In genomic region chr2:5793771-5794170, GRCm38 (mm10) we compare ENCODE assay signal across 21 mouse cellular contexts. TPM values are rescaled to one million over a fixed set of nuclear protein-coding genes. Genes with fewer than 3 reads are reported as not detected.
DNase-seq lines count a peak whose midpoint lies in the region; ATAC-seq lines count a peak whose summit lies in the region.
"Had no signal": no experiment of that assay in that cellular context is flagged by ENCODE, and none has a peak within 500 bp of the region (broad histone marks: within the 10 kb centered on the region; RNA-seq: fewer than 3 reads in every experiment).

No protein-coding gene starts in this region.

- 70% methylated on average over 10 of the region's 10 CpGs for WGBS in kidney, embryonic 16.5 days
- WGBS in forebrain, embryonic 11.5 days, result 91% methylated on average over 10 of the region's 10 CpGs

- ATAC-seq in kidney, embryonic 16.5 days (ENCODE audit: low FRiP score, low TSS enrichment), result no peak
- ATAC-seq in forebrain, embryonic 11.5 days (replicated peaks; ENCODE audit: low FRiP score), result no peak
- ATAC-seq: forebrain, embryonic 14.5 days; hindbrain, postnatal 0 days; intestine, embryonic 15.5 days had no signal

- no peaks in the 10 kb centered on the region for H3K9me3 ChIP-seq in kidney, embryonic 16.5 days (ENCODE audit: low read length)
- H3K9me3 ChIP-seq in forebrain, embryonic 11.5 days (ENCODE audit: control insufficient read depth, low read length), result no peaks in the 10 kb centered on the region
- H3K9me3 ChIP-seq: hindbrain, embryonic 12.5 days; intestine, embryonic 15.5 days had no signal

- H3K4me2 ChIP-seq in kidney, embryonic 16.5 days (replicated peaks; ENCODE audit: low read depth, low read length), result no peak overlapping the region
- no peak overlapping the region for H3K4me2 ChIP-seq in forebrain, embryonic 11.5 days (ENCODE audit: low read depth, low read length, severe bottlenecking)
- H3K4me2 ChIP-seq: heart, embryonic 11.5 days; hindbrain, embryonic 12.5 days; intestine, embryonic 15.5 days; limb, embryonic 12.5 days had no signal

- H3K4me3 ChIP-seq in kidney, embryonic 16.5 days (ENCODE audit: low read length), result no peak overlapping the region
- no peak overlapping the region for H3K4me3 ChIP-seq in forebrain, embryonic 11.5 days (ENCODE audit: low read depth, low read length)
- H3K4me3 ChIP-seq: hindbrain, embryonic 12.5 days; intestine, embryonic 15.5 days; limb, embryonic 12.5 days had no signal

- peak; percentile 12 to 40 for DNase-seq in adrenal gland, postnatal 36 days
- no peak for DNase-seq in adrenal gland, postnatal 10 days
- DNase-seq in kidney, adult 9 months, result peak; percentile 37
- DNase-seq in kidney, postnatal 10 days, result peak; percentile 61
- peak; percentile 32 to 49 for DNase-seq in kidney, postnatal 4 days
- no peak for DNase-seq in forebrain, embryonic 11.5 days (ENCODE audit: low spot score)
- DNase-seq: cerebellum, adult 18-20 months; cerebellum, postnatal 10 days; gastrocnemius, postnatal 14 days; heart, postnatal 36 days; midbrain, embryonic 14.5 days; right cerebral cortex, postnatal 14 days; thymus, postnatal 4 days had no signal

- no peaks in the 10 kb centered on the region for H3K4me1 ChIP-seq in kidney, embryonic 16.5 days (ENCODE audit: insufficient read depth, low read length)
- no peaks in the 10 kb centered on the region for H3K4me1 ChIP-seq in forebrain, embryonic 11.5 days (replicated peaks; ENCODE audit: control insufficient read depth, insufficient read depth, low read length)
- H3K4me1 ChIP-seq: intestine, embryonic 15.5 days; limb, embryonic 12.5 days had no signal

- no peaks in the 10 kb centered on the region for H3K27me3 ChIP-seq in kidney, embryonic 16.5 days (ENCODE audit: insufficient read depth, low read length)
- no peaks in the 10 kb centered on the region for H3K27me3 ChIP-seq in forebrain, embryonic 11.5 days (ENCODE audit: control insufficient read depth, insufficient read depth, low read length)
- H3K27me3 ChIP-seq: hindbrain, embryonic 12.5 days; intestine, embryonic 15.5 days; limb, embryonic 12.5 days had no signal

- H3K27ac ChIP-seq in kidney, embryonic 16.5 days (ENCODE audit: low read length), result no peak overlapping the region
- H3K27ac ChIP-seq in forebrain, embryonic 11.5 days (ENCODE audit: low read depth, low read length), result no peak overlapping the region
- H3K27ac ChIP-seq: hindbrain, embryonic 12.5 days; hindbrain, postnatal 0 days; intestine, embryonic 15.5 days; limb, embryonic 12.5 days; macrophage had no signal

- H3K9ac ChIP-seq in kidney, embryonic 16.5 days (replicated peaks; ENCODE audit: low read length), result no peak overlapping the region
- no peak overlapping the region for H3K9ac ChIP-seq in forebrain, embryonic 11.5 days (ENCODE audit: low read length)
- H3K9ac ChIP-seq: hindbrain, embryonic 12.5 days; intestine, embryonic 15.5 days; limb, embryonic 12.5 days had no signal

- H3K36me3 ChIP-seq in kidney, embryonic 16.5 days (ENCODE audit: insufficient read depth, low read length), result peaks cover 48% of the 10 kb centered on the region
- peaks cover 15% of the 10 kb centered on the region for H3K36me3 ChIP-seq in forebrain, embryonic 11.5 days (ENCODE audit: control insufficient read depth, insufficient read depth, low read length)

RNA-seq across cellular contexts. Expression of gene Nudt5, which starts 51.0 kb away (rescaled TPM):
- 10 to 100 TPM; 45.0 to 49.3 TPM for total RNA-seq in adrenal gland, postnatal 36 days (2021)
- total RNA-seq in adrenal gland, postnatal 10 days (2021), result 10 to 100 TPM; 33.9 to 40.2 TPM
- 76.9 and 78.1 TPM in 2 replicates for polyA plus RNA-seq in kidney, embryonic 16.5 days (2015; fragmentation: Nextera tagmentation; extraction: Ambion mirVana)
- polyA plus RNA-seq in forebrain, embryonic 11.5 days (2014; fragmentation: Nextera tagmentation; extraction: Ambion mirVana), result 90.5 and 103 TPM in 2 replicates

RNA-seq across cellular contexts. Expression of gene Cdc123, which starts 51.2 kb away (rescaled TPM):
- total RNA-seq in adrenal gland, postnatal 36 days (2021), result 100 to 1,000 TPM; 133 to 138 TPM
- total RNA-seq in adrenal gland, postnatal 10 days (2021), result 100 to 1,000 TPM; 127 to 134 TPM
- polyA plus RNA-seq in kidney, embryonic 16.5 days (2015; fragmentation: Nextera tagmentation; extraction: Ambion mirVana), result 297 and 303 TPM in 2 replicates
- polyA plus RNA-seq in forebrain, embryonic 11.5 days (2014; fragmentation: Nextera tagmentation; extraction: Ambion mirVana), result 339 and 340 TPM in 2 replicates

Comparison
In these comparisons a context has a peak if more than half of its experiments do, and no peak if none do; other contexts are left out.
1. DNase-seq: peak in adrenal gland, postnatal 36 days (2 of 2), kidney, adult 9 months (single experiment), kidney, postnatal 10 days (single experiment) and kidney, postnatal 4 days (2 of 2); none in adrenal gland, postnatal 10 days (single experiment) and forebrain, embryonic 11.5 days (single experiment).